Mouse (Mus musculus): ENCODE measurements around the gene Mta2.

Gene Mta2

GRCm38 (mm10) chr19:8929224-8930088, 12.2 kb upstream of the Mta2 start, which contains the start of the genes Rom1 and Eml3:
Gene Rom1 (minus strand): TSS chr19:8929356.
Gene Eml3 (plus strand): TSS chr19:8929552.
- peak; percentile 86 for DNase-seq (ENCODE audit: low read depth, low spot score)

- peak; percentile 15 for DNase-seq (ENCODE audit: low read depth, low spot score)
Observed at GRCm38 (mm10) chr19:8930117-8930516, 11.6 kb upstream of the Mta2 start.

- no peak for DNase-seq (ENCODE audit: low read depth, low spot score)
Observed at GRCm38 (mm10) chr19:8930771-8931170, 10.9 kb upstream of the Mta2 start.

- DNase-seq (ENCODE audit: low read depth, low spot score), result no peak
Observed at GRCm38 (mm10) chr19:8936736-8937135, 4.9 kb upstream of the Mta2 start.

- no peak for DNase-seq (ENCODE audit: low read depth, low spot score)
Observed at GRCm38 (mm10) chr19:8940526-8941133, 1.0 kb upstream of the Mta2 start.

GRCm38 (mm10) chr19:8941136-8941514, 550 bp upstream of the Mta2 start:
- DNase-seq (ENCODE audit: low read depth, low spot score), result no peak

- peak; percentile 78 for DNase-seq (ENCODE audit: low read depth, low spot score)
Observed at GRCm38 (mm10) chr19:8942276-8942964, 745 bp downstream of the Mta2 start.

GRCm38 (mm10) chr19:8943047-8943446, 1.4 kb downstream of the Mta2 start:
- no peak for DNase-seq (ENCODE audit: low read depth, low spot score)

- no peak for DNase-seq (ENCODE audit: low read depth, low spot score)
Observed at GRCm38 (mm10) chr19:8944062-8944461, 2.4 kb downstream of the Mta2 start.

GRCm38 (mm10) chr19:8944750-8945149, 3.1 kb downstream of the Mta2 start:
- peak; percentile 73 for DNase-seq (ENCODE audit: low read depth, low spot score)

- no peak for DNase-seq (ENCODE audit: low read depth, low spot score)
Observed at GRCm38 (mm10) chr19:8945251-8945650, 3.6 kb downstream of the Mta2 start.

GRCm38 (mm10) chr19:8946929-8947328, 5.3 kb downstream of the Mta2 start:
- DNase-seq (ENCODE audit: low read depth, low spot score), result no peak

GRCm38 (mm10) chr19:8950190-8950589, 8.5 kb downstream of the Mta2 start:
- no peak for DNase-seq (ENCODE audit: low read depth, low spot score)

GRCm38 (mm10) chr19:8952241-8952640, 10.6 kb downstream of the Mta2 start:
- DNase-seq (ENCODE audit: low read depth, low spot score), result no peak

- peak; percentile 97 for DNase-seq (ENCODE audit: low read depth, low spot score)
Observed at GRCm38 (mm10) chr19:8953135-8954039, 11.7 kb downstream of the Mta2 start, which contains the start of gene Tut1. Gene Tut1 (plus strand): TSS chr19:8953847.

GRCm38 (mm10) chr19:8954171-8954570, 12.5 kb downstream of the Mta2 start:
- DNase-seq (ENCODE audit: low read depth, low spot score), result peak; percentile 28

GRCm38 (mm10) chr19:8962256-8962655, 20.6 kb downstream of the Mta2 start:
- no peak for DNase-seq (ENCODE audit: low read depth, low spot score)

GRCm38 (mm10) chr19:8965075-8965474, 23.4 kb downstream of the Mta2 start:
- no peak for DNase-seq (ENCODE audit: low read depth, low spot score)

- DNase-seq (ENCODE audit: low read depth, low spot score), result no peak
Observed at GRCm38 (mm10) chr19:8965771-8966170, 24.1 kb downstream of the Mta2 start.

- DNase-seq (ENCODE audit: low read depth, low spot score), result no peak
Observed at GRCm38 (mm10) chr19:8966198-8966589, 24.5 kb downstream of the Mta2 start.

Measured in CD4-positive, CD25-positive, alpha-beta regulatory T cell, adult 2 months (primary cell).